Mouse (Mus musculus): ENCODE results near the gene Epo.

The Epo gene

GRCm38 (mm10) chr5:137481897-137482296 lies 51.1 kb downstream of the Epo start:
- no peak for DNase-seq (ENCODE audit: extremely low read depth, low read depth, low spot score)

- no peak for DNase-seq (ENCODE audit: extremely low read depth, low read depth, low spot score)
Observed at GRCm38 (mm10) chr5:137481138-137481537, 51.9 kb downstream of the Epo start.

- DNase-seq (ENCODE audit: extremely low read depth, low read depth, low spot score): no peak
Observed at GRCm38 (mm10) chr5:137476964-137477363, 56.1 kb downstream of the Epo start, which contains the start of gene Zan. Zan (minus strand) TSS chr5:137477064.

- no peak for DNase-seq (ENCODE audit: extremely low read depth, low read depth, low spot score)
Observed at GRCm38 (mm10) chr5:137474351-137474750, 58.7 kb downstream of the Epo start.

- no peak for DNase-seq (ENCODE audit: extremely low read depth, low read depth, low spot score)
Observed at GRCm38 (mm10) chr5:137472252-137472904, 60.7 kb downstream of the Epo start.

- DNase-seq (ENCODE audit: extremely low read depth, low read depth, low spot score): no peak
Observed at GRCm38 (mm10) chr5:137466946-137467345, 66.1 kb downstream of the Epo start.

- DNase-seq (ENCODE audit: extremely low read depth, low read depth, low spot score): no peak
Observed at GRCm38 (mm10) chr5:137465049-137465448, 68.0 kb downstream of the Epo start.

GRCm38 (mm10) chr5:137455866-137456591 lies 77.0 kb downstream of the Epo start:
- no peak for DNase-seq (ENCODE audit: extremely low read depth, low read depth, low spot score)

GRCm38 (mm10) chr5:137455206-137455605 lies 77.8 kb downstream of the Epo start:
- DNase-seq (ENCODE audit: extremely low read depth, low read depth, low spot score): no peak

GRCm38 (mm10) chr5:137445536-137445935 lies 87.5 kb downstream of the Epo start:
- no peak for DNase-seq (ENCODE audit: extremely low read depth, low read depth, low spot score)

GRCm38 (mm10) chr5:137440216-137440855 lies 92.7 kb downstream of the Epo start:
- DNase-seq (ENCODE audit: extremely low read depth, low read depth, low spot score): no peak

GRCm38 (mm10) chr5:137433889-137434288 lies 99.2 kb downstream of the Epo start:
- no peak for DNase-seq (ENCODE audit: extremely low read depth, low read depth, low spot score)

Data from fat pad, adult 2 months (tissue).